Mouse (Mus musculus) thymus, adult 18-20 months (tissue): ENCODE data around the gene Clec4f.

ENCODE experiments used
- DNase-seq, 2 experiments: peaks; one replicate each; pipeline ENCODE4 v3.0.0; 2022; ENCODE audit warnings: mixed read lengths in 2 of 2

The Clec4f gene

DNA sequence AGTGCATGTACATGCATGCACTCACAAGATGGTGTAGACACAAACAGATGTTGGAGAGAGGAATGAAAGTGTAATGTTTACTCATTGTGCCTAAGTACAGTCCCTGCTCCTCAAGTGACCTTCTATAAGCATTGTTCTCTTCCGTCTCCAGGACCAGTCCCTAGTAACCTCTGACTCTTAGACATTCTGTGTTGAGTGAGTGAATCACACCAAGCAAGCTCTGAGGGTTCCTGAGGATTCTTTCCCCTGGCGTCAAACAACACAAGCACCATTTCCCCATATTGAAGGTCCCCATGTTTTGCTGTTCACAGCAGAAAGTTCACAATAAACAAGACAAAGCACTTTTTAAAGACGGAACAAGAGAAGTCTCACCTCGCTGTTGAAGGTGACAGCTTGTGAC lies 24.2 kb downstream of the Clec4f start:
- no peak for DNase-seq

DNA sequence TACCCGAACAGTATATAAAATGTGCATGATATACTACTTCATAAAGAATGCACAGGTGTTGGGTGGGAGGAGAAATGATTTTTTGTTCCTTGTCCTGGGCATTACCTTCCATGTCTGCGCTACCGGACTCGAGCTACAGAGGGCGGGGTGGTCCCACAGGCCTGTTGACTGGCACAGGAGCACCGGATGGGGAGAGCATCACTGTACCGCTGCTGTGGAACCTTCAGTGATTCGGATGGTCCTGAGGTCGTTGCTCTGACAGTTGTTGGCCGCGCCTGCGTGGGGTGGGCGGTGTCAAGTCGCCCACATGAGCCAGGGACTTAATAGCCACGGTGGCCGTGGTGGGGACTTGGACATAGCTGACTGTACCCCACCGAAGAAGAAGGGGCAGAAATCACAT lies 29.2 kb downstream of the Clec4f start:
- no peak for DNase-seq

DNA sequence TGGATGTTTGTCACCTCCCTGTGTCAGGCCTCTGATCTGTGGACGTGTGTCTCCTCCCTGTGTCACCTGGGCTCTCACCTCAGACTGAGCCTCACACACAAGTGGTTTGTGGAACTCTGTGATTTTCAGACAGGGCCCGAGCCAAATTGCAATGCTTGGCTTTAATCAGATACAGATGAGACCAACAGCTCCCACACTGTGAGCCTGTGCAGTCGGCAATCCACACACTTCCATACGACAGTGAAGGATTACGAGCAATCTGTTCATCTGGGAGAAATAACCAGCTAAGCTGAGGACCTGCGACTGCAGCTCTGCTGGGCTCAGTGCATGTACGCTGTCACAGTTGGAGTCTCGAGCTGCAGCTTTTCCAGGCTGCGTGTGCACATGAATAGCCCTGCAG lies 36.0 kb downstream of the Clec4f start:
- no peak for DNase-seq

DNA sequence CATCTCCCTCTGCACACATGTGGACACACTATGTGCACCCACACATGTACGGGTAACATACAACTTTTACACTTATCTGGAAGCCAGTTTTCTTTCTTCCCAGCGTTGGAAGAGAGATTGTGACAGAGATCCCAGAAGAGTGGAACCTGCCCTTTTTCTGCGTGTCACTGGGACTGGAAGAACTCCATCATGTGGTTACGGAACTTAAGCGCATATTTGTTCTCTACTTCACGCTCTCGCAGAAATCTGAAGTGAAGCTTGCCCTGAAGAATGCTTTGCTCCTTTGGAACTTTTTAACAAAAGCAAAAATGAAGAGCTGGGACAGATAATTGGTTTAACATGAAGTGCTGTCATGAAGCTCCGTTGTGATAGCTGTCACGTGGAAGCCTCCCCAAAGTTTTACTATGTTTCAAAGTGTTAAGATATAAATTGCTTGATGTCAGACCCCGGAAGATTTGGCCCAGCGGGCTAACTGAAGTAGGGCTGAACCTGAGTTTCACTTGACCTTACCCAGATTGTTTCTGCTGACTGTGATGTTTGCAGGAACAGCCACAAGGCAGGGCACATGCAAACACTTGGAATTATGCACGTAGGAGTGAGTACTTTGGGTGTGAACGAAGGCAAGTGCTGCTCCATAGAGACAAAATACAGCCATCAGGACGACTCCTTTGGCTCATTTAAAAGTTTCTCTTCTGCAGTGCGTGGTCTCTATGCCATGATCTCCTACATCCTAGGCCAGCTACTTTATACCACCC lies 38.2 kb downstream of the Clec4f start:
- no peak for DNase-seq

DNA sequence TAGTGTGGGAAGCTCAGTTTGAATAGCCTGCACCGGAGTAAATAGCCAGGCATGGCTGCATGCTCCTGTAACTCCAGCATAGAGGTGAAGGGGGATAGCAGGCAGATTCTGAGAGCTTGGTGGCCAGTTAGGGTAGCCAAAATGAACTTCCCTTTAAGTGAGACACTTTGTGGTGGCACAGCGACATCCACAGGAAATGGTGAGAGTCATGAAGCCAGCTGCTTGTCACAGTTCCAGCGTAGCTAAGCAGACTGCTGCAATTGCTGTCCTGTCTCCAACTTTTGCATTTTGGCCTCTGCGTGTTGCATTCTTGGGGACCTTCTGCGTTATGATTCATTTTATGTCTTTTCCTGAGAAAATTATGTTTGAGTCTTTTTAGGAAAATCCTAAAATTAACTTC lies 39.5 kb downstream of the Clec4f start:
- DNase-seq: no peak

DNA sequence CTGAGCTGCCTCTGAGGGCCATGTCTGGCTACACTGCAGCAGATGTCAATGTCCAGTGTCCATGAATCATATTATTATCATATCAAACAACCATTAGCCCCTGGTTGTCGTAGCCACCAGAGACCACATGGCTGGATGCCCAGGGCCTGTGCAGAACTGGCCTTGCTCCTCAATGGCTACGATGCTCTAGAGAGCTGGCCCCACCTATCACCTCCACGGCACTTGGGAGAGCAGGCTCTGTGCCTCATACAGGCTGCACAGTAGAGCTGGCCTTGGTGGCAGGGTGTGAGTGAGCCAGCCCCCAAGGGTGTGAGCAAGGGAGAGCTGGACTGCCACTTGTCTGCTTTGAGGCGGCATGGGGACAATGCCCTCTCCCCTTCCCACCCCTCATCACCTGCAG lies 41.5 kb downstream of the Clec4f start:
- no peak for DNase-seq

DNA sequence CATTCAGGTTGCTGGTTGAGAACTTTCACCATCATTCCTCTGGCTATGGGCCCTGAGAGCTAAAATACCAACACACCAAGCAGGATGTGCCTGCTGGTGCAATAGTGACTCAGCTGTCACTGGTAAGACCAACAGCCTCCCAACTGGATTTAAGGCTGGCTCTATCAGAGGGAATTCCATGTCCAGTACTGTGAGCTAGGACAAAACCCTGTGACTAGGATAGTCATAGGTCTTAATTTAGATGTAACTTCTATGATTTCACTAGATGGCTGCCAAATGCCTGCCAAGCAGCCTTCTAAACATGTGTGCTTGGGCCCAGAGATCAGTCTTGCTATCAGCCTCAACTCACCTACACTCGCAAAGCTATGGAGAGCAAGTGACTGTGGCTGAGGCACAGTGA lies 43.0 kb downstream of the Clec4f start:
- no peak for DNase-seq

DNA sequence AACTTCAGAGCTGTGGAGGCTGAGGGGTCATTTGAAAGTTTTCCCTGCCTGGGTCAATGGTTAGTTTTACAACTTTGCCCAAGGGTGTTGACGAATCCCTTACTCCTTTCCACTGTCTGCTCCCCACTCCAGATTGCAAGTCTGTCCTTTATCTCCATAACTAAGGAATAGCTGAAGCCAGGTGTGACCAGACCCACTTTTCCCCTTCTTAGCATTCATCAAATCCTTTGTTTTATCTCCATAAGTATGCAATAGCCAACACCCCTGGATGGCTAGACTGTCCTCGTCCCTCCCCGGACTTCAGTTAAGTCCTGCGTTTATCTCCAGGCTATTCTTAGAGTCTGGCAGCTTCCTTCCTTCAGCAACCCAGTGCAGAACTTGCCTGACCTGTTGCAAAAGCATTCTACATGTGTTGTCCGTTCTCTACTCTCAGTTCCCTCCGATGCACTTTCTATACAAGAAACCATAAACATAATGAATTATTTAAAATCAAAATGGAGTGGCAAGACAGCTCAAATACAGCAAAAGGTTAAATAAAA lies 56.3 kb downstream of the Clec4f start:
- no peak for DNase-seq

DNA sequence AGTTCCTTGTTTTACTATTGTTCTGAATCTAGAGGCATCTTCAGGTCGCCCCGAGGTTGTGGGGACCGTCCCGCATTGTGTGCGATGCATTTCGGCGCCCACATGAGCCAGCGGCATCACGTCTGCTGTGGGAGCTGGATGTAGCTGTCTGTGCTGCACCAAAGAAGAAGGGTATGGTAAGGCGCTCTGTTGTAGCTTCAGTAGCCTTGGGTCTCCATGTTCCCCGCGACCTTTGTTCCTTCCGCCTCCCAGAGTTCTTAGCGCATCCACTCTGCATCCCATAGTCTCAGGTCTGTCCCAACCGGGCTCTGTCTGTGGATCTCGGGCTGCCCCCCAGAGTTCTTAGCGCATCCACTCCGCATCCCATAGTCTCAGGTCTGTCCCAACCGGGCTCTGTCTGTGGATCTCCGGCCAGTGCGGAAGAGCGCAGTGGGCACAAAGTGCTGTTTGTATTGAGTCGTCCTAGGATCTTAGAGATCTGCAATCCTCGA lies 56.9 kb downstream of the Clec4f start:
- no peak for DNase-seq

DNA sequence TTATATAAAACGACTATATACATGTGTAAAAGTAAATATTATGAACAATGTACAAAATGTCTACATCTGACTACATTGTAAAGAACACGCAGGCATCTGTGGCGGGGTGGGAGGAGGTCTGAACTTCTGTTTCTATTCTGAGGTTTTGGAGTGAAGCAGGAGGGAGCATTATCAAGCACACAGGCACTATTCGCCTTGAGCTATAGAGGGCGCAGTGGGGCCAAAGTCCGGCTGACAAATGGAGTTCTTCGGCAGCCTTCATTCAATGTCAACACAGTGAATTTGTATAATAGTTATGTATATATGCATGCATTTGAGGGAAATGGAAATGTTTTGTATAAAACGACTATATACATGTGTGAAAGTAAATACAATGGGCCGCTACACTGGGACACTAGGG lies 57.3 kb downstream of the Clec4f start:
- DNase-seq: peak in 1 of 2 experiments; percentile 25

DNA sequence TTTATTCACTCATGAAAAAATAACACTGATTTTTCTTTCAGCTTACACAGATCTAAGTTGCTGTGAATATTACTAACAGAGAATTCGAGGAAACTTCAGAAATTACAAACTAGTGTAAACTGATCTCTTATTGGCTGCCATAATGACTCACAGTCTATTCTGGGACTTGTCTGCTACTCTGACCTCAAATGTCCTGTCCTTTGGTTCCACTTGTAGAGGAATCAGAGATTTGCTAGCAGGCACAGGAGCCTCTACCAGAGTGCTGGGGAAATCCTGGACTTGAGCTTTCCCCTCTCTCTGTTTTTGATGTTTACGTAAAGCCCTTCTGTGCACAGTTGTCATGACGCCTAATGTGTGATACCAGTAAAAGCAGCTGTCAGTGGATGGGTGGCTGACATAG lies 58.0 kb downstream of the Clec4f start:
- DNase-seq: no peak

DNA sequence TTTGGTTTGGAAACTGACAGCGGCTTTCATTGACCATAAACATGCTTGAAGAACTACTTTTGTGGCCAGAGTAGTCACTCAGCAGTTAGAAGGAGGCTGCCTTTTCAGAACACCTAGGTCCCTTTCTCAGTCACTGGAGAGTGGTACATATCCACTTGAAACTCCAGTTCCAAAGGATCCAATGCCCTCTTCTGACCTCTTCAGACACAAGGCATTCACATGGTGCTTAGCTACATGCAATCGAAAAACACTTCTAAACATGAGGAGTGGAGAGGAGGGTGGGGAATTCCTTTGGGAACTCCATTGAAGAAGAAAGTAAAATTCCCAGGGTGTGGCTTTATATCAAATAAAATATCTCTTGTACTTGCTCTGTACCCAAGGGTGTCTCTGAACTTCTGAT lies 61.0 kb downstream of the Clec4f start:
- DNase-seq: no peak
